Mouse (Mus musculus): ENCODE data around the gene Elof1. TPM values are rescaled to one million over a fixed set of nuclear protein-coding genes. Genes with fewer than 3 reads are reported as not detected.

Elof1 gene
- polyA plus RNA-seq, 1 experiment: 95.3 TPM

DNA sequence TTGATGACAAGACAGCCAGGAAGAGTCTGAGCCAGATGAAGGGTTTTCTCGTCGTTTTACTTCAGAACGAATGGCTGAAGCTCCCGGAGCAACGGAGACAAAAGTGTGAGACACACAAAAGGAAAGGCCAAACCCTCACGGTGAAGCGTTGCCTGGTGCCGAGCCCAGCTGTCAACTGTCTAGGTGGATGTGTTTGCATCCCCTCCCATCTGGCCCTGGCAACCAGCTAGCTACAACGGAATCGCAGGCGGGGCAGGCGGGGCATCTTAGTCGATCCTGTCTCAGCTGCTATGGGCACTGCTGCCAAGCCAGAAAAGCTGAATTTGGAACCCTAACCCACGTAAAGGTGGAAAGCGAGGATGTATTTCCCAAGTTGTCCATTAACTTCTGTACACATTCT lies 886 bp downstream of the Elof1 start:
- Histone ChIP-seq H3ac (ENCODE audit: control insufficient read depth, insufficient read length) (peak overlapping the region; percentile 24), H3K4me2 (ENCODE audit: low read depth) (peak overlapping the region; percentile 70), H3K27me3 (ENCODE audit: control insufficient read depth, insufficient read depth, insufficient read length) (peaks cover 9% of the 10 kb centered on the region), H3K79me2 (ENCODE audit: control insufficient read depth, insufficient read depth) (peaks cover 14% of the 10 kb centered on the region), H3K4me3 (peak overlapping the region; percentile 44), H3K36me3 (ENCODE audit: control insufficient read depth, insufficient read depth) (peaks cover 7% of the 10 kb centered on the region)
- no peak for TF ChIP-seq MYOD1 (IDR thresholded peaks at IDR 0.05; ENCODE audit: control insufficient read depth in 1 of 3, insufficient read length in 2 of 3, low read depth in 2 of 3)
- TF ChIP-seq CEBPB (IDR thresholded peaks at IDR 0.05; ENCODE audit: insufficient read depth, poor library complexity, severe bottlenecking): no peak
- no peak for TF ChIP-seq USF1 (IDR thresholded peaks at IDR 0.05; ENCODE audit: low read depth)

DNA sequence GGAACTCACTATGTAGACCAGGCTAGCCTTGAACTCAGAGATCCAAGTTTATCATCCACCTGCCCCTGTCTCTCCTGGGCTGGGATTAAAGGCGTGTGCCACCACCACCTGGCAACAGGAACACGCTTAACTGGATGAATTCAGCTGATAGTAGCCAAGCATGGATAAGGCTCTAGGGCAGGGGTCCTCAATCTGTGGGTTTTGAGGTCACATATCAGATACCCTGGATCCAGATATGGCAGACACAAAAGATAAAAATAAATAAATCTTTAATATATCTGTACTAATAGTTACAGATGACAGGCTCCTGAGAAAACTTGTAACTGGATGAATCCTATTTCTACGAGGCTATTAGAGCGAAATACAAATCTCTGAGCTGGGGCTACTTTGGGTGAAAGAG lies 1.3 kb downstream of the Elof1 start:
- Histone ChIP-seq H3K4me2 (ENCODE audit: low read depth) (peak overlapping the region; percentile 70), H3ac (ENCODE audit: control insufficient read depth, insufficient read length) (no peak overlapping the region), H3K36me3 (ENCODE audit: control insufficient read depth, insufficient read depth) (peaks cover 7% of the 10 kb centered on the region), H3K27me3 (ENCODE audit: control insufficient read depth, insufficient read depth, insufficient read length) (peaks cover 9% of the 10 kb centered on the region), H3K79me2 (ENCODE audit: control insufficient read depth, insufficient read depth) (peaks cover 14% of the 10 kb centered on the region), H3K4me3 (peak overlapping the region; percentile 44)
- TF ChIP-seq SRF (IDR thresholded peaks at IDR 0.05; ENCODE audit: control insufficient read depth, insufficient read length, low read depth) (no peak), MYOD1 (IDR thresholded peaks at IDR 0.05; ENCODE audit: control insufficient read depth in 1 of 3, insufficient read length in 2 of 3, low read depth in 2 of 3) (no peak), MAX (IDR thresholded peaks at IDR 0.05; ENCODE audit: low read depth) (no peak), REST (IDR thresholded peaks at IDR 0.05; ENCODE audit: insufficient read depth, insufficient read length) (no peak), MYOG (IDR thresholded peaks at IDR 0.05; ENCODE audit: control insufficient read depth in 1 of 3, insufficient read depth in 1 of 3, insufficient read length in 2 of 3, low read depth in 2 of 3) (no peak), TCF12 (IDR thresholded peaks at IDR 0.05; ENCODE audit: insufficient read depth, poor library complexity, severe bottlenecking) (no peak), USF1 (IDR thresholded peaks at IDR 0.05; ENCODE audit: low read depth) (no peak), TCF3 (IDR thresholded peaks at IDR 0.05; ENCODE audit: insufficient read length, low read depth) (no peak), POLR2AphosphoS2 (IDR thresholded peaks at IDR 0.05; ENCODE audit: insufficient read length, low read depth) (no peak), CEBPB (IDR thresholded peaks at IDR 0.05; ENCODE audit: insufficient read depth, poor library complexity, severe bottlenecking) (no peak), POLR2A (IDR thresholded peaks at IDR 0.05; ENCODE audit: insufficient read length, low read depth) (no peak), E2F4 (IDR thresholded peaks at IDR 0.05; ENCODE audit: insufficient read depth) (no peak)

DNA sequence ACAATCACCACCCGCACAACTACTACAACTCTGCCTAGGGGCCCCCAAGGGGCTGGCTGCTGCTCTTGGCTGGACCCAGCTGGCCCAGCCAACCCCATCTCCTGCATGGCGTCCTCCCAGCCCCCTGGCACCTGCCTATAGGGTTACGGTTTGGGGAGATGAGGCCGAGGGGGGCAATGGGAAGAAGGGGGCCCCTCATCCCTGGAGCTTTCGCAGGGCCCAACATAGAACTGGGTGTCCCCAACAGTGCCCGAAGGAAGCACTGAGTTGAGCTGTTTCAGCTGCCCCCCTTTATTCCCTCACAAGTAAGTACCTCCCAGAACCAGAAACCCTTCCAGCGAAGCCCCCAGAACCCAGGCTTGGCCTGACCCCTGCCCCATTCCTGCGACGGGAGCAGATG lies 8.8 kb downstream of the Elof1 start:
- peaks cover 3% of the 10 kb centered on the region for H3K36me3 ChIP-seq (ENCODE audit: control insufficient read depth, insufficient read depth)
- H3K27me3 ChIP-seq (ENCODE audit: control insufficient read depth, insufficient read depth, insufficient read length): no peaks in the 10 kb centered on the region
- TF ChIP-seq TCF3 (IDR thresholded peaks at IDR 0.05; ENCODE audit: insufficient read length, low read depth) (no peak), POLR2AphosphoS2 (IDR thresholded peaks at IDR 0.05; ENCODE audit: insufficient read length, low read depth) (no peak), SRF (IDR thresholded peaks at IDR 0.05; ENCODE audit: control insufficient read depth, insufficient read length, low read depth) (no peak), TCF12 (IDR thresholded peaks at IDR 0.05; ENCODE audit: insufficient read depth, poor library complexity, severe bottlenecking) (no peak), CEBPB (IDR thresholded peaks at IDR 0.05; ENCODE audit: insufficient read depth, poor library complexity, severe bottlenecking) (no peak), POLR2A (IDR thresholded peaks at IDR 0.05; ENCODE audit: insufficient read length, low read depth) (no peak), MYOG (IDR thresholded peaks at IDR 0.05; ENCODE audit: control insufficient read depth in 1 of 3, insufficient read depth in 1 of 3, insufficient read length in 2 of 3, low read depth in 2 of 3) (no peak), MYOD1 (IDR thresholded peaks at IDR 0.05; ENCODE audit: control insufficient read depth in 1 of 3, insufficient read length in 2 of 3, low read depth in 2 of 3) (no peak), USF1 (IDR thresholded peaks at IDR 0.05; ENCODE audit: low read depth) (no peak)
- no peak overlapping the region for H3K4me3 ChIP-seq
- no peaks in the 10 kb centered on the region for H3K79me2 ChIP-seq (ENCODE audit: control insufficient read depth, insufficient read depth)
- H3ac ChIP-seq (ENCODE audit: control insufficient read depth, insufficient read length): no peak overlapping the region
- H3K4me2 ChIP-seq (ENCODE audit: low read depth): no peak overlapping the region

DNA sequence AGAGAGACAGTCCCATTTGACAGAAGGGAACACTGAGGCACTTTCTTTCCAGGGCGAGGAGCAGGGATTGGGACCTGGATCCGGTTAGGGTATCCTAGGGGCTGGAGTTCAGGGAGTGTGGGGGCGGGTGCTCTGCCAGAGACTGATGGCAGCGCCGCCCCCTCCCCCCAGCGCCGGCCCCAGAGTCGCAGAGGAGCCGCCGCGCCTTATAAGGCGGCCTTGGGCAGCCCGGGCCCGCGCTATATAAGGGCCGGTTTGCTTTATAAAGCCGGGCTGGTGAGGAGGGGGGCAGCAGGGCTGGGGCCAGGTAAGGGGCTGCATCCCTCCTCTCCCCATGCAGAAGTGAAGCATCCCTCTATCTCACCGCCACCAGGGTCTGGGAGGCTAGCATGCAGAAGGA lies 17.1 kb downstream of the Elof1 start:
- Histone ChIP-seq H3K79me2 (ENCODE audit: control insufficient read depth, insufficient read depth) (no peaks in the 10 kb centered on the region), H3K4me2 (ENCODE audit: low read depth) (peak overlapping the region; percentile 45), H3K4me3 (no peak overlapping the region), H3K27me3 (ENCODE audit: control insufficient read depth, insufficient read depth, insufficient read length) (no peaks in the 10 kb centered on the region), H3K36me3 (ENCODE audit: control insufficient read depth, insufficient read depth) (no peaks in the 10 kb centered on the region), H3ac (ENCODE audit: control insufficient read depth, insufficient read length) (no peak overlapping the region)
- TF ChIP-seq TCF3 (IDR thresholded peaks at IDR 0.05; ENCODE audit: insufficient read length, low read depth): no peak
- peak; percentile 57 for TF ChIP-seq SRF (IDR thresholded peaks at IDR 0.05; ENCODE audit: control insufficient read depth, insufficient read length, low read depth)

DNA sequence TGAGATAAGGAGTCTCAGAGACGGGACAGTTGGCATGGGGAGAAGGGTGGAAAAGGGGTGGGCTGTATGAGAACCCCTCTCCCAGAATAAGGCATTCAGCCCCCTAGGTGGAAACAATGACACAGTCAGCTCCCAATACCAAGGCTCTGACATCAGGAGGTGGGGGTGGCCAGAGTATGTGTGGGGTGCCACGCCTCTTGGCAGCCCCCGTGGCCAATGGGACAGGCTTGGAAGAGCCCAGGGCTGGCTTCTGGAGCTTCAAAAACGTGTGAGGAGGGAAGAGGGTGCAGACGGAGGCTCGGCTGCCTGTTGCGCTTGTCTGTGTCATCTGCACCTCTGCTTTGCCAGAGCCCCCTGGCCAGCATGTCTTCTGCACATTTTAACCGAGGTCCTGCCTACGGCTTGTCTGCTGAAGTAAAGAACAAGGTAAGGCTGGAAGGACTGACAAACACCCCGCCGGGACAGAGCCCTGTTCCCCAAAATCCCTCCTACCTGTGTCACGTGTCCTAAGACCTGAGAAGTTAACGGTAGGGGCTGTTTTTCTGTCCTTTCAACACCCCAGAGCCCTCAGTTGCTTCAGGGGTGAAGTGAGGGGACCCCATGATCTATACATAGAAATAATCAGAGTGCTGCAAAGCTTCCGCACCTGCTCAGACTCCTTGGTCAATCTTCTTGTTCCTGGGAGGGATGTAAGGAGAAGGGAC lies 17.8 kb downstream of the Elof1 start, which contains the start of gene Cnn1:
Cnn1 (plus strand) TSS at position 224 of the 704 bp plus-strand sequence.
- peak within 1 kb of the TSS; percentile 45 for H3K4me2 ChIP-seq (ENCODE audit: low read depth)
- H3K36me3 ChIP-seq (ENCODE audit: control insufficient read depth, insufficient read depth): no peaks in the 10 kb centered on the region
- H3K27me3 ChIP-seq (ENCODE audit: control insufficient read depth, insufficient read depth, insufficient read length): no peaks in the 10 kb centered on the region
- TF ChIP-seq TCF3 (IDR thresholded peaks at IDR 0.05; ENCODE audit: insufficient read length, low read depth) (no peak), MAX (IDR thresholded peaks at IDR 0.05; ENCODE audit: low read depth) (no peak), REST (IDR thresholded peaks at IDR 0.05; ENCODE audit: insufficient read depth, insufficient read length) (no peak)
- no peaks in the 10 kb centered on the region for H3K79me2 ChIP-seq (ENCODE audit: control insufficient read depth, insufficient read depth)
- H3K4me3 ChIP-seq: no peak within 1 kb of the TSS
- no peak within 1 kb of the TSS for H3ac ChIP-seq (ENCODE audit: control insufficient read depth, insufficient read length)
